ENCODE assay signal across 22 mouse cellular contexts in genomic region chr8:106004538-106005207, GRCm38 (mm10). TPM values are rescaled to one million over a fixed set of nuclear protein-coding genes. Genes with fewer than 3 reads are reported as not detected.
"Had no signal": no experiment of that assay in that cellular context is flagged by ENCODE, and none has a peak within 500 bp of the region (broad histone marks: within the 10 kb centered on the region; RNA-seq: fewer than 3 reads in every experiment).

No protein-coding gene starts in this region.

- ATAC-seq: intestine, embryonic 16.5 days; midbrain, embryonic 13.5 days had no signal

- H3K9ac ChIP-seq: limb, embryonic 13.5 days; liver, embryonic 14.5 days; midbrain, embryonic 13.5 days; neural tube, embryonic 13.5 days had no signal

- H3K27ac ChIP-seq: limb, embryonic 13.5 days; liver, embryonic 14.5 days; midbrain, embryonic 13.5 days; neural tube, embryonic 13.5 days had no signal

- H3K9me3 ChIP-seq: limb, embryonic 13.5 days; midbrain, embryonic 13.5 days; neural tube, embryonic 13.5 days had no signal

- H3K27me3 ChIP-seq: limb, embryonic 13.5 days; neural tube, embryonic 13.5 days had no signal

- H3K4me2 ChIP-seq: limb, embryonic 13.5 days; midbrain, embryonic 13.5 days; neural tube, embryonic 13.5 days had no signal

- DNase-seq: kidney, adult 8-10 months; kidney, postnatal 25 days; left cerebral cortex, postnatal 4 days; lung, adult 18-20 months; lung, postnatal 4 days; retina, postnatal 1 day; right cerebral cortex, postnatal 4 days; spleen, adult 18-20 months; thymus, postnatal 4 days had no signal

- H3K4me3 ChIP-seq: limb, embryonic 13.5 days; midbrain, embryonic 13.5 days; neural tube, embryonic 13.5 days had no signal

RNA-seq across cellular contexts. Expression of gene Dpep2nb, which starts 1.1 kb away (rescaled TPM):
- total RNA-seq: layer of hippocampus, adult 18-20 months; layer of hippocampus, postnatal 10 days; left cerebral cortex, postnatal 10 days; left cerebral cortex, postnatal 4 days; liver, adult 2 months had no signal
- polyA plus RNA-seq: kidney, embryonic 16.5 days; limb, embryonic 13.5 days; liver, adult 2 months; liver, embryonic 14.5 days; lung, embryonic 16.5 days; midbrain, embryonic 13.5 days had no signal

RNA-seq across cellular contexts. Expression of gene Dpep3, which starts 25.4 kb away (rescaled TPM):
- total RNA-seq: layer of hippocampus, adult 18-20 months; layer of hippocampus, postnatal 10 days; left cerebral cortex, postnatal 10 days; left cerebral cortex, postnatal 4 days; liver, adult 2 months had no signal
- polyA plus RNA-seq: intestine, embryonic 16.5 days; kidney, embryonic 16.5 days; limb, embryonic 13.5 days; liver, adult 2 months; liver, embryonic 14.5 days; lung, embryonic 16.5 days; midbrain, embryonic 13.5 days; neural tube, embryonic 13.5 days; stomach, embryonic 14.5 days; thymus, postnatal 0 days had no signal
